Mouse (Mus musculus) liver, adult 2 months (tissue): ENCODE data around the gene Scn4b. TPM values are rescaled to one million over a fixed set of nuclear protein-coding genes. Genes with fewer than 3 reads are reported as not detected.

ENCODE experiments used
- DNase-seq: peaks from one replicate; pipeline ENCODE4 v3.0.0-alpha.2; 2011; ENCODE audit warnings: low read depth, low spot score; ENCODE audit errors: extremely low read depth
- H3K27ac ChIP-seq: fragments of 200-500 bp; replicated peaks from 2 replicates; pipeline ENCODE4 v1.5.1; 2012; ENCODE audit warnings: low read depth, mild to moderate bottlenecking, control low read depth, inconsistent platforms, low read length; ENCODE audit not compliant: insufficient read depth
- H3K27me3 ChIP-seq: fragments of 200-500 bp; 2 replicates; pipeline ENCODE4 v1.6.1; 2012; ENCODE audit warnings: mild to moderate bottlenecking, moderate library complexity, low read length, inconsistent platforms; ENCODE audit not compliant: control insufficient read depth, insufficient read depth
- H3K36me3 ChIP-seq: fragments of 200-500 bp; 2 replicates; pipeline ENCODE4 v1.6.1; 2012; ENCODE audit warnings: low read length, inconsistent platforms; ENCODE audit not compliant: control insufficient read depth, insufficient read depth
- H3K4me1 ChIP-seq: fragments of 200-500 bp; 2 replicates; pipeline ENCODE4 v1.6.1; 2011; ENCODE audit warnings: low read length; ENCODE audit not compliant: control insufficient read depth, insufficient read depth
- H3K4me3 ChIP-seq: fragments of 200-500 bp; 2 replicates; pipeline ENCODE4 v1.5.1; 2011; ENCODE audit warnings: low read depth, mild to moderate bottlenecking, control low read depth, low read length, moderate library complexity; ENCODE audit not compliant: insufficient read depth
- H3K79me2 ChIP-seq: fragments of 200-500 bp; 2 replicates; pipeline ENCODE4 v1.6.1; 2012; ENCODE audit warnings: inconsistent platforms, mild to moderate bottlenecking, low read length, moderate library complexity; ENCODE audit not compliant: control insufficient read depth, insufficient read depth
- H3K9ac ChIP-seq: fragments of 200-500 bp; 2 replicates; pipeline ENCODE4 v1.6.1; 2012; ENCODE audit warnings: low read depth, mild to moderate bottlenecking, control low read depth, inconsistent platforms, low read length
- CTCF ChIP-seq: fragments of 200-500 bp; IDR thresholded peaks from 2 replicates; pipeline ENCODE4 v1.5.1; 2011; ENCODE audit warnings: low read depth, low read length, control low read depth
- POLR2A ChIP-seq: fragments of 200-500 bp; IDR thresholded peaks from 2 replicates; pipeline ENCODE4 v1.6.1; 2011; ENCODE audit warnings: low read length, control low read depth; ENCODE audit not compliant: insufficient read depth; ENCODE audit errors: extremely low read depth
- WGBS: fragments of 180-500 bp; shearing (Covaris S2); methylation state at CpG from one replicate; pipeline ENCODE4 v1.1.7; 2018; 5-methylcytosine and 5-hydroxymethylcytosine counted together
- polyA plus RNA-seq: library from polyadenylated mRNA; depleted of rRNA; stranded (reverse); fragments of >200 nt; gene quantifications from 2 replicates; pipeline ENCODE4 v1.2.3, GENCODE M21; 2012; rRNA removed
- total RNA-seq: library from RNA; depleted of rRNA; stranded (reverse); fragments of >200 nt; gene quantifications from 2 replicates; pipeline ENCODE4 v1.2.3, GENCODE M21; 2014; rRNA removed

Scn4b gene
- 0.07 and 0.28 TPM in 2 replicates for total RNA-seq
- polyA plus RNA-seq = 0.02 and 0.07 TPM in 2 replicates

- DNase-seq = no peak
- TF ChIP-seq POLR2A = no peak
- no peak for TF ChIP-seq CTCF
- WGBS = 1% methylated on average over 76 of the region's 76 CpGs
- H3K36me3 ChIP-seq = no peaks in the 10 kb centered on the region
- peaks cover 16% of the 10 kb centered on the region for H3K27me3 ChIP-seq
- no peak within 1 kb of the TSS for H3K27ac ChIP-seq
- no peak within 1 kb of the TSS for H3K9ac ChIP-seq
- no peaks in the 10 kb centered on the region for H3K4me1 ChIP-seq
- no peaks in the 10 kb centered on the region for H3K79me2 ChIP-seq
- peak within 1 kb of the TSS; percentile 66 for H3K4me3 ChIP-seq
These were observed at the start of gene Scn4b for GRCm38 (mm10) chr9:45138191-45139032. Gene Scn4b, plus strand, starts transcription at chr9:45138395.

- DNase-seq = no peak
- Histone ChIP-seq H3K27me3 (no peaks in the 10 kb centered on the region), H3K36me3 (no peaks in the 10 kb centered on the region), H3K27ac (no peak overlapping the region), H3K4me1 (peaks cover 2% of the 10 kb centered on the region; the same call in 1 of the 2 replicates), H3K9ac (no peak overlapping the region), H3K79me2 (no peaks in the 10 kb centered on the region), H3K4me3 (no peak overlapping the region)
- TF ChIP-seq CTCF (no peak), POLR2A (no peak)
- 85% methylated on average over 3 of the region's 3 CpGs for WGBS
These were observed 47.4 kb upstream of the Scn4b start for GRCm38 (mm10) chr9:45090811-45091210.

- DNase-seq = no peak
- H3K27ac ChIP-seq = no peak overlapping the region
These were observed 45.6 kb upstream of the Scn4b start for GRCm38 (mm10) chr9:45092641-45093040.

GRCm38 (mm10) chr9:45095149-45095937, 42.9 kb upstream of the Scn4b start:
- no peaks in the 10 kb centered on the region for H3K36me3 ChIP-seq
- no peaks in the 10 kb centered on the region for H3K27me3 ChIP-seq
- no peak overlapping the region for H3K27ac ChIP-seq
- DNase-seq = peak; percentile 43
- no peak overlapping the region for H3K9ac ChIP-seq
- no peak overlapping the region for H3K4me3 ChIP-seq
- TF ChIP-seq POLR2A = no peak
- WGBS = 46% methylated on average over 6 of the region's 6 CpGs
- peaks cover 2% of the 10 kb centered on the region; the same call in 1 of the 2 replicates for H3K4me1 ChIP-seq
- H3K79me2 ChIP-seq = no peaks in the 10 kb centered on the region

More at GRCm38 (mm10) chr9:45092641-45093040, 45.6 kb upstream of the Scn4b start:
- H3K4me1 ChIP-seq = peaks cover 2% of the 10 kb centered on the region; the same call in 1 of the 2 replicates
- H3K9ac ChIP-seq = no peak overlapping the region
- no peaks in the 10 kb centered on the region for H3K36me3 ChIP-seq
- TF ChIP-seq CTCF = no peak
- TF ChIP-seq POLR2A = no peak
- H3K79me2 ChIP-seq = no peaks in the 10 kb centered on the region
- H3K27me3 ChIP-seq = no peaks in the 10 kb centered on the region
- WGBS = 65% methylated on average over 4 of the region's 4 CpGs
- H3K4me3 ChIP-seq = no peak overlapping the region

- Histone ChIP-seq H3K4me1 (peaks cover 2% of the 10 kb centered on the region; the same call in 1 of the 2 replicates), H3K36me3 (no peaks in the 10 kb centered on the region), H3K79me2 (no peaks in the 10 kb centered on the region), H3K4me3 (no peak overlapping the region), H3K9ac (no peak overlapping the region), H3K27me3 (no peaks in the 10 kb centered on the region), H3K27ac (no peak overlapping the region)
- DNase-seq = no peak
- TF ChIP-seq CTCF = no peak
- WGBS = 91% methylated on average over 5 of the region's 5 CpGs
These were observed 40.3 kb upstream of the Scn4b start for GRCm38 (mm10) chr9:45097877-45098276.

GRCm38 (mm10) chr9:45098426-45098825, 39.8 kb upstream of the Scn4b start:
- H3K27me3 ChIP-seq = no peaks in the 10 kb centered on the region
- H3K4me1 ChIP-seq = peaks cover 2% of the 10 kb centered on the region; the same call in 1 of the 2 replicates
- H3K4me3 ChIP-seq = no peak overlapping the region
- H3K36me3 ChIP-seq = no peaks in the 10 kb centered on the region
- DNase-seq = no peak
- 74% methylated on average over 3 of the region's 3 CpGs for WGBS
- no peaks in the 10 kb centered on the region for H3K79me2 ChIP-seq
- H3K27ac ChIP-seq = no peak overlapping the region
- TF ChIP-seq POLR2A (no peak), CTCF (no peak)
- no peak overlapping the region for H3K9ac ChIP-seq
